ENCODE assay signal across 8 mouse cellular contexts in the genomic region with DNA sequence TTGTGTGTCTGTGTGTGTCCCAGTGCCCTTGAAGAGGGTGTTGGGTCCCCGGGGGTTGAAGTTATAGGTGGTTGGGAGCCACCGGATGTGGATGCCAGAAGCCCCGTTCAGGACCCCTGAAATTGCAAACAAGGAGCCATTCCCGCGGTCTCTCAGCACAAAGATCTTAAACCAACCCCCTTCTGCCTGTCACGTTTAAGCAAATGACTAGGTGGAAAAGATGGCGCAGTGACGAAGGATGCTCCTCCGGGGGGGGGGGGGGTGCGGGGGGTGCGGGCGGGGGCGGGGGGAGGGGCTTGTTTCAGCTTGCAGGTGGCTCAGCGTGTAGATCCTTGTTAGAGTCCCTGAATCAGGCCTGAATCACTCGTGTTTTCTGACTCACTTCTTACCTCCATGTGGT. TPM values are rescaled to one million over a fixed set of nuclear protein-coding genes. Genes with fewer than 3 reads are reported as not detected.
DNase-seq lines count a peak whose midpoint lies in the region; ATAC-seq and TF ChIP-seq lines count a peak whose summit lies in the region.

No protein-coding gene starts in this region.

- intact Hi-C loops in heart, adult 2 months (cut with DNase I), result no loop called here

- no peak for DNase-seq in heart, postnatal 0 days (ENCODE audit: low spot score)
- DNase-seq in heart, adult 2 months, result no peak
- no peak for DNase-seq in embryonic facial prominence, embryonic 14.5 days (ENCODE audit: low spot score)
- DNase-seq in limb, embryonic 11.5 days (ENCODE audit: low spot score), result peak; percentile 39
- DNase-seq in splenic B cell, adult 2 months (ENCODE audit: low read depth, low spot score), result peak; percentile 45
- no peak for DNase-seq in left cerebral cortex, adult 18-20 months (ENCODE audit: low spot score in 2 of 2)
- DNase-seq in gastrocnemius, adult 8-10 months (ENCODE audit: low spot score in 2 of 2), result no peak

- no peaks in the 10 kb centered on the region for H3K9me3 ChIP-seq in heart, postnatal 0 days (replicated peaks; ENCODE audit: control insufficient read depth, low read length)
- H3K9me3 ChIP-seq in embryonic facial prominence, embryonic 14.5 days (ENCODE audit: control insufficient read depth, low read length), result no peaks in the 10 kb centered on the region
- H3K9me3 ChIP-seq in limb, embryonic 11.5 days (ENCODE audit: control insufficient read depth, low read length), result no peaks in the 10 kb centered on the region

- ATAC-seq in heart, postnatal 0 days (ENCODE audit: insufficient read depth, low read depth), result no peak
- ATAC-seq in embryonic facial prominence, embryonic 14.5 days (ENCODE audit: low read depth), result no peak
- no peak for ATAC-seq in limb, embryonic 11.5 days (ENCODE audit: insufficient number of reproducible peaks, low FRiP score, low TSS enrichment, low read depth)
- ATAC-seq in erythroblast, adult 5-6 weeks (replicated peaks; ENCODE audit: low FRiP score, poor library complexity, severe bottlenecking), result no peak

- H3K27me3 ChIP-seq in heart, postnatal 0 days (ENCODE audit: control insufficient read depth, insufficient read depth, low read length), result no peaks in the 10 kb centered on the region
- H3K27me3 ChIP-seq in heart, adult 2 months (ENCODE audit: control insufficient read depth, insufficient read depth, low read length), result no peaks in the 10 kb centered on the region
- H3K27me3 ChIP-seq in embryonic facial prominence, embryonic 14.5 days (replicated peaks; ENCODE audit: control insufficient read depth, insufficient read depth, low read length), result no peaks in the 10 kb centered on the region
- no peaks in the 10 kb centered on the region for H3K27me3 ChIP-seq in limb, embryonic 11.5 days (ENCODE audit: control insufficient read depth, insufficient read depth, low read length)
- H3K27me3 ChIP-seq in splenic B cell, adult 2 months (ENCODE audit: control insufficient read depth, insufficient read depth, low read length, poor library complexity, severe bottlenecking), result no peaks in the 10 kb centered on the region

- TF ChIP-seq POLR2A in heart, adult 2 months (IDR thresholded peaks at IDR 0.05; ENCODE audit: insufficient read depth, low read depth, low read length), result no peak

- TF ChIP-seq CTCF in heart, postnatal 0 days (IDR thresholded peaks at IDR 0.05; ENCODE audit: low read depth), result no peak
- no peak for TF ChIP-seq CTCF in heart, adult 2 months (IDR thresholded peaks at IDR 0.05)

- H3K4me1 ChIP-seq in heart, postnatal 0 days (ENCODE audit: control insufficient read depth, insufficient read depth), result no peaks in the 10 kb centered on the region
- no peaks in the 10 kb centered on the region; the same call in 1 of the 2 replicates for H3K4me1 ChIP-seq in heart, adult 2 months (ENCODE audit: control insufficient read depth, insufficient read depth, low read length)
- H3K4me1 ChIP-seq in embryonic facial prominence, embryonic 14.5 days (ENCODE audit: control insufficient read depth, insufficient read depth, low read length), result no peaks in the 10 kb centered on the region
- H3K4me1 ChIP-seq in limb, embryonic 11.5 days (ENCODE audit: control insufficient read depth, insufficient read depth, low read length), result 0 out of 2 replicates have a peak, but pooled peaks cover 4% of the 10 kb centered on the region

- peak overlapping the region; percentile 35 for H3K4me2 ChIP-seq in heart, postnatal 0 days (ENCODE audit: low read depth, low read length)
- H3K4me2 ChIP-seq in embryonic facial prominence, embryonic 14.5 days (ENCODE audit: low read depth, low read length), result peak overlapping the region; percentile 45
- H3K4me2 ChIP-seq in limb, embryonic 11.5 days (ENCODE audit: low read depth, severe bottlenecking), result no peak overlapping the region

- no peak overlapping the region for H3K27ac ChIP-seq in heart, postnatal 0 days (ENCODE audit: low read depth)
- H3K27ac ChIP-seq in heart, adult 2 months, result no peak overlapping the region
- no peak overlapping the region for H3K27ac ChIP-seq in embryonic facial prominence, embryonic 14.5 days (replicated peaks; ENCODE audit: low read depth, low read length)
- no peak overlapping the region for H3K27ac ChIP-seq in limb, embryonic 11.5 days (replicated peaks; ENCODE audit: low read depth, low read length)

- no peaks in the 10 kb centered on the region for H3K79me2 ChIP-seq in heart, adult 2 months (replicated peaks; ENCODE audit: control insufficient read depth, insufficient read depth, low read length)

- 14% methylated on average over 10 of the region's 15 CpGs for WGBS in heart, postnatal 0 days
- WGBS in heart, adult 2 months, result 15% methylated on average over 11 of the region's 15 CpGs
- 11% methylated on average over 8 of the region's 15 CpGs for WGBS in embryonic facial prominence, embryonic 14.5 days
- 7% methylated on average over 10 of the region's 15 CpGs for WGBS in limb, embryonic 11.5 days

- TF ChIP-seq EP300 in heart, postnatal 0 days (IDR thresholded peaks at IDR 0.05; ENCODE audit: low read depth), result no peak
- TF ChIP-seq EP300 in heart, adult 2 months (IDR thresholded peaks at IDR 0.05; ENCODE audit: insufficient read depth, low read depth, low read length), result no peak

- no peak overlapping the region for H3K4me3 ChIP-seq in heart, postnatal 0 days (ENCODE audit: low read depth, low read length)
- H3K4me3 ChIP-seq in heart, adult 2 months, result no peak overlapping the region
- H3K4me3 ChIP-seq in embryonic facial prominence, embryonic 14.5 days (ENCODE audit: low read depth, low read length), result peak overlapping the region; percentile 6; the same call in 1 of the 2 replicates
- no peak overlapping the region; the same call in 1 of the 2 replicates for H3K4me3 ChIP-seq in limb, embryonic 11.5 days (ENCODE audit: low read depth, low read length)

- no peaks in the 10 kb centered on the region for H3K36me3 ChIP-seq in heart, postnatal 0 days (replicated peaks; ENCODE audit: control insufficient read depth, insufficient read depth, low read length)
- no peaks in the 10 kb centered on the region for H3K36me3 ChIP-seq in heart, adult 2 months (ENCODE audit: control insufficient read depth, insufficient read depth, low read length)
- H3K36me3 ChIP-seq in embryonic facial prominence, embryonic 14.5 days (ENCODE audit: control insufficient read depth, insufficient read depth, low read length), result no peaks in the 10 kb centered on the region
- H3K36me3 ChIP-seq in limb, embryonic 11.5 days (ENCODE audit: control insufficient read depth, insufficient read depth, low read length), result no peaks in the 10 kb centered on the region
- no peaks in the 10 kb centered on the region for H3K36me3 ChIP-seq in splenic B cell, adult 2 months (ENCODE audit: control insufficient read depth, insufficient read depth, low read length, poor library complexity, severe bottlenecking)

- no peak overlapping the region for H3K9ac ChIP-seq in heart, postnatal 0 days (replicated peaks; ENCODE audit: low read depth, low read length)
- H3K9ac ChIP-seq in heart, adult 2 months (ENCODE audit: low read depth, low read length), result no peak overlapping the region
- H3K9ac ChIP-seq in embryonic facial prominence, embryonic 14.5 days (ENCODE audit: low read depth, low read length), result 0 out of 2 replicates have a peak overlapping the region, but pooled peaks have one; percentile 25
- H3K9ac ChIP-seq in limb, embryonic 11.5 days (ENCODE audit: low read length), result no peak overlapping the region

RNA-seq across cellular contexts. Expression of a gene that starts 17.9 kb away (rescaled TPM):
- 56.9 and 65.0 TPM in 2 replicates for total RNA-seq in heart, postnatal 0 days (2014; rRNA removed; ENCODE audit: low replicate concordance)
- polyA plus RNA-seq in heart, postnatal 0 days (2015; fragmentation: Nextera tagmentation; extraction: Ambion mirVana), result 32.5 and 34.0 TPM in 2 replicates
- 100 to 1,000 TPM in 1 of 2 experiments, 10 to 100 TPM in 1; 99.5 to 103 TPM for total RNA-seq in heart, adult 2 months (2021)
- 125 and 135 TPM in 2 replicates for polyA plus RNA-seq in heart, adult 2 months (2012; rRNA removed)
- 15.4 and 18.2 TPM in 2 replicates for polyA plus RNA-seq in embryonic facial prominence, embryonic 14.5 days (2014; fragmentation: Nextera tagmentation; extraction: Ambion mirVana)
- 15.8 and 17.4 TPM in 2 replicates for polyA plus RNA-seq in limb, embryonic 11.5 days (2014; fragmentation: Nextera tagmentation; extraction: Ambion mirVana)
- 5.6 and 8.5 TPM in 2 replicates for total RNA-seq in erythroblast, adult 5-6 weeks (2015; ENCODE audit: low replicate concordance)
- total RNA-seq in erythroblast, adult 5-6 weeks (2017; ENCODE audit: low replicate concordance), result 8.7 and 13.5 TPM in 2 replicates
- total RNA-seq in left cerebral cortex, adult 18-20 months (2021), result 10 to 100 TPM; 62.9 to 65.2 TPM
- total RNA-seq in gastrocnemius, adult 8-10 months (2022), result 100 to 1,000 TPM in 3 of 4 experiments, 10 to 100 TPM in 1; 90.5 to 118 (median 104) TPM

RNA-seq across cellular contexts. Expression of a gene that starts 39.0 kb away (rescaled TPM):
- total RNA-seq in heart, postnatal 0 days (2014; rRNA removed; ENCODE audit: low replicate concordance), result 48.6 and 126 TPM in 2 replicates
- 96.9 and 116 TPM in 2 replicates for polyA plus RNA-seq in heart, postnatal 0 days (2015; fragmentation: Nextera tagmentation; extraction: Ambion mirVana)
- total RNA-seq in heart, adult 2 months (2021), result 100 to 1,000 TPM; 107 to 109 TPM
- 52.0 and 73.2 TPM in 2 replicates for polyA plus RNA-seq in heart, adult 2 months (2012; rRNA removed)
- 66.7 TPM in 2 replicates for polyA plus RNA-seq in embryonic facial prominence, embryonic 14.5 days (2014; fragmentation: Nextera tagmentation; extraction: Ambion mirVana)
- polyA plus RNA-seq in limb, embryonic 11.5 days (2014; fragmentation: Nextera tagmentation; extraction: Ambion mirVana), result 52.5 and 58.3 TPM in 2 replicates
- total RNA-seq in erythroblast, adult 5-6 weeks (2015; ENCODE audit: low replicate concordance), result 27.4 and 34.4 TPM in 2 replicates
- 12.0 and 21.9 TPM in 2 replicates for total RNA-seq in erythroblast, adult 5-6 weeks (2017; ENCODE audit: low replicate concordance)
- total RNA-seq in left cerebral cortex, adult 18-20 months (2021), result 100 to 1,000 TPM; 204 to 206 TPM
- total RNA-seq in gastrocnemius, adult 8-10 months (2022), result 10 to 100 TPM; 60.8 to 77.6 (median 67.7) TPM

Comparison
In these comparisons a context has a peak if more than half of its experiments do, and no peak if none do; other contexts are left out.
1. DNase-seq: peak in limb, embryonic 11.5 days (single experiment) and splenic B cell, adult 2 months (single experiment); none in heart, postnatal 0 days (single experiment), heart, adult 2 months (0 of 2), embryonic facial prominence, embryonic 14.5 days (single experiment), left cerebral cortex, adult 18-20 months (0 of 2) and gastrocnemius, adult 8-10 months (0 of 2).